Mouse (Mus musculus) bone marrow, adult 2 months (tissue): ENCODE data around the gene Spock2. TPM values are rescaled to one million over a fixed set of nuclear protein-coding genes. Genes with fewer than 3 reads are reported as not detected.

ENCODE experiments used
- H3K27ac ChIP-seq: fragments of 200-500 bp; 2 replicates; pipeline ENCODE4 v1.5.1; 2012; ENCODE audit warnings: low read depth, mild to moderate bottlenecking, control low read depth, inconsistent platforms, low read length; ENCODE audit not compliant: control insufficient read depth, poor library complexity, insufficient read depth
- H3K4me1 ChIP-seq: fragments of 200-500 bp; 2 replicates; pipeline ENCODE4 v1.6.1; 2011; ENCODE audit warnings: low read length; ENCODE audit not compliant: control insufficient read depth, insufficient read depth
- H3K4me3 ChIP-seq: fragments of 200-500 bp; replicated peaks from 2 replicates; pipeline ENCODE3; 2011; ENCODE audit warnings: mild to moderate bottlenecking, low read depth, low read length, control low read depth; ENCODE audit not compliant: control insufficient read depth
- CTCF ChIP-seq: fragments of 200-500 bp; IDR thresholded peaks from 2 replicates; pipeline ENCODE4 v1.5.1; 2011; ENCODE audit warnings: low read length, control low read depth; ENCODE audit not compliant: control insufficient read depth, insufficient read depth
- POLR2A ChIP-seq: fragments of 200-500 bp; IDR thresholded peaks from 2 replicates; pipeline ENCODE4 v1.6.1; 2011; ENCODE audit warnings: low read depth, mild to moderate bottlenecking, control low read depth, low read length, borderline replicate concordance; ENCODE audit not compliant: control insufficient read depth
- WGBS: fragments of 180-500 bp; shearing (Covaris S2); methylation state at CpG from one replicate; pipeline ENCODE4 v1.1.7; 2018; 5-methylcytosine and 5-hydroxymethylcytosine counted together
- polyA plus RNA-seq: library from polyadenylated mRNA; stranded (reverse); fragments of >200 nt; gene quantifications from 2 replicates; pipeline ENCODE4 v1.2.4, GENCODE M21; 2011; ENCODE audit warnings: low replicate concordance; ENCODE audit not compliant: missing spikeins, insufficient read depth, insufficient read length

Spock2 gene
- polyA plus RNA-seq, 1 experiment: 0.95 TPM

GRCm38 (mm10) chr10:60097146-60097545 lies 8.9 kb upstream of the Spock2 start:
- WGBS: 88% methylated on average over 9 of the region's 9 CpGs
- Histone ChIP-seq H3K27ac (no peak overlapping the region), H3K4me1 (no peaks in the 10 kb centered on the region), H3K4me3 (no peak overlapping the region)
- no peak for TF ChIP-seq POLR2A

DNA sequence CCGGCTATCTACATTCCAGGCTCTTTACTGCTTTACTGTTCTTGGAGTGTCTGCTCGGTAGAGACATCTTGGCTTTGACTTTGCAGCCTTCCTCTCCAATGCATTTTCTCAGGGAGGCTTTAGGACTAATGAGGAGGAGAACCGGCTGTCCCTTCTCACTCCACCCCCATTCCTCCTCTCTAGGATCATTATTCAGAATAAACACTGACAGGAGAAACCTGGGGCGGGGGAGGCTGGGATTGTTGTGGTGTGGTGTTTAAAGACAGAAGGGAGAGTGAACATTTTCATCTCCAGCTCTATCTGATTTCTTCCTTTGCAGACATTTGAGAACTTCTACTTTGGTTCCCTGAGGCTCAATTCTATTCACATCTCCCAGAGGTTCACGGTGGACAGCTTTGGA lies 8.2 kb upstream of the Spock2 start:
- H3K4me3 ChIP-seq: no peak overlapping the region
- no peaks in the 10 kb centered on the region for H3K4me1 ChIP-seq
- H3K27ac ChIP-seq: no peak overlapping the region
- no peak for TF ChIP-seq POLR2A
- TF ChIP-seq CTCF: no peak
- 88% methylated on average over 5 of the region's 5 CpGs for WGBS

- no peak overlapping the region for H3K27ac ChIP-seq
- TF ChIP-seq CTCF: no peak
- TF ChIP-seq POLR2A: no peak
- 46% methylated on average over 20 of the region's 20 CpGs for WGBS
- H3K4me1 ChIP-seq: no peaks in the 10 kb centered on the region; the same call in 1 of the 2 replicates
- no peak overlapping the region for H3K4me3 ChIP-seq
Measured at GRCm38 (mm10) chr10:60105391-60106145, 451 bp upstream of the Spock2 start.

- under 1% methylated on average over 57 of the region's 57 CpGs for WGBS
- no peak overlapping the region for H3K27ac ChIP-seq
- no peaks in the 10 kb centered on the region; the same call in 1 of the 2 replicates for H3K4me1 ChIP-seq
- TF ChIP-seq CTCF: no peak
- no peak for TF ChIP-seq POLR2A
- H3K4me3 ChIP-seq: no peak overlapping the region
Measured at GRCm38 (mm10) chr10:60106531-60107186, 640 bp downstream of the Spock2 start.

GRCm38 (mm10) chr10:60107448-60107847 lies 1.4 kb downstream of the Spock2 start:
- H3K4me3 ChIP-seq: no peak overlapping the region
- H3K4me1 ChIP-seq: no peaks in the 10 kb centered on the region; the same call in 1 of the 2 replicates
- H3K27ac ChIP-seq: no peak overlapping the region
- 2% methylated on average over 27 of the region's 28 CpGs for WGBS
- TF ChIP-seq POLR2A: no peak
- no peak for TF ChIP-seq CTCF

DNA sequence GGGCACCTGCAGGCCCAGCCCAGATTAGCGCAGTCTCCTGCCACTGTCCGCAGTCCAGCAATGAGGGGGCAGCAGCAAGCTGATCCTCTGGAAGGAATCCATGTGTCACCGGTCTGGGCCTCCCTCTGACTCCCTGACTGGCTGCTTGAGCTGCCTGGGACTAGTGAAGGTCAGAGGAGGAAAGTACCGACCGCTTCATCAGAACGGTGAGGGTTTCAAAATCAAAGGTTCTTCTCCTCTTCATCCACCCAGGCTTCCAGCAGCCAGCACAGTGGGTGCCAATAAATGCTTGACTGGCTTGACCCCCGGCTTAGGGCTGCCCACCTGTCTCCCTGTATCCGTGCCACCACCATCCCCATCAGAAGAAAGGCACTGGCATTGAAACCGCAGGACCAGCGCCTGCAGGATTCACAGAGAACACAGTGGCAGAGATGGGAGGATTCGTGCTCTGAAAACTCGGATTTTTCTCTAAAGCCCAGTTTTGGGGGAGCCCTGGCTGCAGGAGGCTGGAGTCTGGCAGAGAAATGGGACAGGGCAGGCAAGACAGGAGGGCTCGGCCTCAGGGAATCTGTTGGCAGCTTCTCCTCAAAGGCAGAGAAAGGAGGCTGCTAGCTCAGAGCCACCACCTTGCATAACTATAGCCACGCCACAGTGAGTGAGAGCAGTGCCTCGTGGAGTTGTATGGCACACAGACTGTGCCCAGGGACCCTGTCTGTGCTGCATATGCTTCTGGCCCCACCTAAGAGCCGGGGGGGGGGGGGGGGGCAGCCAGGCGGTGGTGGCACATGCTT lies 2.5 kb downstream of the Spock2 start:
- WGBS: 75% methylated on average over 17 of the region's 17 CpGs
- no peaks in the 10 kb centered on the region; the same call in 1 of the 2 replicates for H3K4me1 ChIP-seq
- TF ChIP-seq POLR2A: no peak
- TF ChIP-seq CTCF: no peak

DNA sequence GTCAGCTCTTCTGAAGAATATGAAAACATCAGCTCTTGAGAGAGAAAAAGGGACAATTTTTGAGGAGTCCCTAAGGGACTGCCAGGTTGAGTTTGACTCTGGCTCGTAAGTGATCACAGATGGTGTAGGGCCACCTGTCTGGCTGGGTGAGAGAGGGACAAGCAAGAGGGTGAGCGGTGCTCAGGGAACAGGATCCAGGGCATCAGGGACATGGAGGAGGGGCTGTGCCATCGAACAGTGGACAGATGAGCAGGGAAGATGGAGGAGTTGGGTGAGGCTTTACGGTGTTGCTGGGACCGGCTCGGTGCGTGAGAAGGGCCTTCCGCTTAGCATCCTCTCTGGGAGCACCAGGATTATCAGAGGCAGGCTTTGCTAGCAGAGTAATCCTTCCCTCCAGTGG lies 3.3 kb downstream of the Spock2 start:
- WGBS: 83% methylated on average over 8 of the region's 8 CpGs
- Histone ChIP-seq H3K4me3 (no peak overlapping the region), H3K4me1 (no peaks in the 10 kb centered on the region; the same call in 1 of the 2 replicates), H3K27ac (no peak overlapping the region)
- no peak for TF ChIP-seq POLR2A
- no peak for TF ChIP-seq CTCF

More for the DNA sequence above, 2.5 kb downstream of the Spock2 start:
- Histone ChIP-seq H3K4me3 (no peak overlapping the region), H3K27ac (no peak overlapping the region)

DNA sequence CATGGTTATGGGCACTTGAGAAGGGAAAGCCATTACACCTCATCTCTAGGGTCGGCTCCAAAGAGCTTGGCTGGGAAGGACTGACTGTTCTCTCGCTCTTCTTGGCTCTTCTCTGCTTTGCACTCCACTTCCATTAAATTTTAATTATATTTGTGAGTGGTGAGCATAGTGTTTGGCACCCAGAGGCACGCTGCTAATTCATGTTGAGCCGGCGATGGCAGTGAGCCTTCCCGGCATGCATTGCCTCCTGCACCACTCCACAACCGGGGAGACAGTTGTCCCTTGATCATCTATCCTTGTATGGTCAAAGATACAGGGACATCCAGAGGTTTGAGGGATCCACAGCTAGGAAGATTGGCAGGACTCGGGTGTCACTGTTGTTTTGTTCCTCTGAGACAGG lies 4.0 kb downstream of the Spock2 start:
- Histone ChIP-seq H3K27ac (no peak overlapping the region), H3K4me3 (no peak overlapping the region), H3K4me1 (no peaks in the 10 kb centered on the region; the same call in 1 of the 2 replicates)
- no peak for TF ChIP-seq POLR2A
- no peak for TF ChIP-seq CTCF
- 78% methylated on average over 8 of the region's 8 CpGs for WGBS
